Comparison of ENCODE assay signal across 27 mouse cellular contexts in the genomic region with DNA sequence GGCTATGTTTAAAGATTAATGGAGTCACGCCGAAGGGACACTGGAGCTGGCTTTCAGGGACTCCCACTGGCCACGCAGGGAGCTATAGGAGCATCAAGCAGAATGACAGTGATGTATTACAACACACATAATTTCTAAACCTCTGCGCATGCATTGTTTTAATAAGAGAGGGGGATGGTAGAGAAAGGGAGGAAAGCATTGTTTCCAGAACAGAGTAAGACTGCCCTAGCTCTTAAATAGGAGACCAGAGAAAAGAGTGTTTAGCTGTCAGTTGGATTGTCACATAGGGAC.
DNase-seq lines count a peak whose midpoint lies in the region; ATAC-seq and TF ChIP-seq lines count a peak whose summit lies in the region.
"Had no signal": no experiment of that assay in that cellular context is flagged by ENCODE, and none has a peak within 500 bp of the region (broad histone marks: within the 10 kb centered on the region; RNA-seq: fewer than 3 reads in every experiment).

No protein-coding gene starts in this region.

- no peaks in the 10 kb centered on the region for H3K9me3 ChIP-seq in hindbrain, embryonic 12.5 days (replicated peaks)
- H3K9me3 ChIP-seq in hindbrain, postnatal 0 days (ENCODE audit: low read length), result no peaks in the 10 kb centered on the region
- no peaks in the 10 kb centered on the region for H3K9me3 ChIP-seq in midbrain, embryonic 13.5 days
- no peaks in the 10 kb centered on the region for H3K9me3 ChIP-seq in midbrain, embryonic 10.5 days (replicated peaks)
- H3K9me3 ChIP-seq in hindbrain, embryonic 13.5 days, result no peaks in the 10 kb centered on the region
- no peaks in the 10 kb centered on the region for H3K9me3 ChIP-seq in hindbrain, embryonic 16.5 days (ENCODE audit: control insufficient read depth, low read length)
- H3K9me3 ChIP-seq in heart, embryonic 10.5 days, result no peaks in the 10 kb centered on the region
- no peaks in the 10 kb centered on the region for H3K9me3 ChIP-seq in forebrain, embryonic 14.5 days (replicated peaks; ENCODE audit: control insufficient read depth, low read length)
- H3K9me3 ChIP-seq: embryonic facial prominence, embryonic 10.5 days; embryonic facial prominence, embryonic 15.5 days; forebrain, embryonic 12.5 days; heart, embryonic 15.5 days; limb, embryonic 12.5 days; liver, embryonic 15.5 days; lung, embryonic 15.5 days had no signal

- no peak for DNase-seq in hindbrain, postnatal 0 days (ENCODE audit: low spot score)
- no peak for DNase-seq in midbrain, embryonic 10.5 days (ENCODE audit: low spot score)
- no peak for DNase-seq in heart, embryonic 10.5 days (ENCODE audit: low spot score)
- no peak for DNase-seq in forebrain, embryonic 14.5 days (ENCODE audit: low spot score)
- DNase-seq: adrenal gland, postnatal 14 days; cerebellum, adult 18-20 months; cerebellum, postnatal 10 days; gastrocnemius, postnatal 14 days; kidney, postnatal 10 days; right cerebral cortex, postnatal 14 days; thymus, postnatal 4 days had no signal

- peak; percentile 88 for ATAC-seq in hindbrain, embryonic 12.5 days (ENCODE audit: low FRiP score)
- no peak for ATAC-seq in hindbrain, postnatal 0 days
- peak; percentile 53; the same call in 1 of the 2 replicates for ATAC-seq in midbrain, embryonic 13.5 days
- ATAC-seq in hindbrain, embryonic 13.5 days (ENCODE audit: low FRiP score), result peak; percentile 76
- peak; percentile 63; the same call in 1 of the 2 replicates for ATAC-seq in hindbrain, embryonic 16.5 days
- ATAC-seq in forebrain, embryonic 14.5 days, result no peak
- ATAC-seq: intestine, postnatal 0 days; Patski had no signal

- peaks cover 3% of the 10 kb centered on the region; the same call in 1 of the 2 replicates for H3K4me1 ChIP-seq in hindbrain, embryonic 12.5 days
- H3K4me1 ChIP-seq in hindbrain, postnatal 0 days (ENCODE audit: insufficient read depth, low read length), result no peaks in the 10 kb centered on the region
- H3K4me1 ChIP-seq in midbrain, embryonic 13.5 days (replicated peaks), result no peaks in the 10 kb centered on the region
- H3K4me1 ChIP-seq in midbrain, embryonic 10.5 days, result no peaks in the 10 kb centered on the region
- H3K4me1 ChIP-seq in hindbrain, embryonic 13.5 days (replicated peaks), result peaks cover 6% of the 10 kb centered on the region; the same call in 1 of the 2 replicates
- no peaks in the 10 kb centered on the region for H3K4me1 ChIP-seq in hindbrain, embryonic 16.5 days (ENCODE audit: control insufficient read depth, insufficient read depth, low read depth, low read length)
- H3K4me1 ChIP-seq in heart, embryonic 10.5 days, result no peaks in the 10 kb centered on the region
- H3K4me1 ChIP-seq in forebrain, embryonic 14.5 days (ENCODE audit: control insufficient read depth, insufficient read depth, low read length), result peaks cover 2% of the 10 kb centered on the region; the same call in 1 of the 2 replicates
- H3K4me1 ChIP-seq: embryonic facial prominence, embryonic 10.5 days; embryonic facial prominence, embryonic 15.5 days; heart, embryonic 15.5 days; limb, embryonic 12.5 days; liver, embryonic 15.5 days; lung, embryonic 15.5 days had no signal

- no peak overlapping the region for H3K4me2 ChIP-seq in hindbrain, embryonic 12.5 days (replicated peaks)
- H3K4me2 ChIP-seq in hindbrain, postnatal 0 days (ENCODE audit: low read depth, low read length), result no peak overlapping the region
- H3K4me2 ChIP-seq in midbrain, embryonic 13.5 days (replicated peaks), result no peak overlapping the region
- no peak overlapping the region for H3K4me2 ChIP-seq in hindbrain, embryonic 13.5 days
- H3K4me2 ChIP-seq in hindbrain, embryonic 16.5 days (ENCODE audit: low read length), result no peak overlapping the region
- no peak overlapping the region for H3K4me2 ChIP-seq in forebrain, embryonic 14.5 days (ENCODE audit: low read length)
- H3K4me2 ChIP-seq: embryonic facial prominence, embryonic 15.5 days; forebrain, embryonic 12.5 days; heart, embryonic 15.5 days; limb, embryonic 12.5 days; liver, embryonic 15.5 days; lung, embryonic 15.5 days; midbrain, embryonic 11.5 days had no signal

- H3K36me3 ChIP-seq in hindbrain, embryonic 12.5 days, result no peaks in the 10 kb centered on the region
- H3K36me3 ChIP-seq in hindbrain, postnatal 0 days (ENCODE audit: insufficient read depth, low read length), result no peaks in the 10 kb centered on the region
- no peaks in the 10 kb centered on the region for H3K36me3 ChIP-seq in midbrain, embryonic 13.5 days
- no peaks in the 10 kb centered on the region for H3K36me3 ChIP-seq in midbrain, embryonic 10.5 days
- H3K36me3 ChIP-seq in hindbrain, embryonic 13.5 days, result no peaks in the 10 kb centered on the region
- H3K36me3 ChIP-seq in hindbrain, embryonic 16.5 days (ENCODE audit: control insufficient read depth, insufficient read depth, low read length), result no peaks in the 10 kb centered on the region
- H3K36me3 ChIP-seq in heart, embryonic 10.5 days, result no peaks in the 10 kb centered on the region
- H3K36me3 ChIP-seq in forebrain, embryonic 14.5 days (ENCODE audit: control insufficient read depth, insufficient read depth, low read length), result no peaks in the 10 kb centered on the region
- H3K36me3 ChIP-seq: embryonic facial prominence, embryonic 10.5 days; embryonic facial prominence, embryonic 15.5 days; forebrain, embryonic 12.5 days; heart, embryonic 15.5 days; limb, embryonic 12.5 days; liver, embryonic 15.5 days; lung, embryonic 15.5 days had no signal

- no peak overlapping the region for H3K9ac ChIP-seq in hindbrain, embryonic 12.5 days
- H3K9ac ChIP-seq in hindbrain, postnatal 0 days (replicated peaks; ENCODE audit: low read length), result no peak overlapping the region
- no peak overlapping the region for H3K9ac ChIP-seq in midbrain, embryonic 13.5 days (replicated peaks)
- H3K9ac ChIP-seq in hindbrain, embryonic 13.5 days, result no peak overlapping the region
- no peak overlapping the region for H3K9ac ChIP-seq in hindbrain, embryonic 16.5 days (ENCODE audit: low read depth, low read length)
- H3K9ac ChIP-seq in forebrain, embryonic 14.5 days (ENCODE audit: low read length), result no peak overlapping the region
- H3K9ac ChIP-seq: embryonic facial prominence, embryonic 15.5 days; forebrain, embryonic 12.5 days; heart, embryonic 15.5 days; limb, embryonic 12.5 days; liver, embryonic 15.5 days; lung, embryonic 15.5 days had no signal

- peak overlapping the region; percentile 57 for H3K27ac ChIP-seq in hindbrain, embryonic 12.5 days
- no peak overlapping the region for H3K27ac ChIP-seq in hindbrain, postnatal 0 days
- H3K27ac ChIP-seq in midbrain, embryonic 13.5 days, result no peak overlapping the region
- no peak overlapping the region for H3K27ac ChIP-seq in midbrain, embryonic 10.5 days (replicated peaks)
- H3K27ac ChIP-seq in hindbrain, embryonic 13.5 days, result peak overlapping the region; percentile 75
- no peak overlapping the region for H3K27ac ChIP-seq in hindbrain, embryonic 16.5 days (ENCODE audit: low read depth, low read length)
- H3K27ac ChIP-seq in heart, embryonic 10.5 days, result no peak overlapping the region
- no peak overlapping the region for H3K27ac ChIP-seq in forebrain, embryonic 14.5 days (ENCODE audit: low read depth, low read length)
- H3K27ac ChIP-seq: embryonic facial prominence, embryonic 10.5 days; embryonic facial prominence, embryonic 15.5 days; forebrain, embryonic 12.5 days; heart, embryonic 15.5 days; layer of hippocampus, adult 2 months; left cerebral cortex, adult 2 months; limb, embryonic 12.5 days; liver, embryonic 15.5 days; lung, embryonic 15.5 days had no signal

- 45% methylated on average over 4 of the region's 4 CpGs for WGBS in hindbrain, embryonic 12.5 days
- 53% methylated on average over 4 of the region's 4 CpGs for WGBS in hindbrain, postnatal 0 days
- 75% methylated on average over 4 of the region's 4 CpGs for WGBS in midbrain, embryonic 13.5 days
- 91% methylated on average over 4 of the region's 4 CpGs for WGBS in midbrain, embryonic 10.5 days
- WGBS in hindbrain, embryonic 13.5 days, result 30% methylated on average over 4 of the region's 4 CpGs
- 42% methylated on average over 4 of the region's 4 CpGs for WGBS in hindbrain, embryonic 16.5 days
- 82% methylated on average over 4 of the region's 4 CpGs for WGBS in heart, embryonic 10.5 days
- 93% methylated on average over 4 of the region's 4 CpGs for WGBS in forebrain, embryonic 14.5 days

- no peak overlapping the region for H3K4me3 ChIP-seq in hindbrain, embryonic 12.5 days
- H3K4me3 ChIP-seq in hindbrain, postnatal 0 days (ENCODE audit: low read length), result no peak overlapping the region
- no peak overlapping the region for H3K4me3 ChIP-seq in midbrain, embryonic 13.5 days (replicated peaks)
- H3K4me3 ChIP-seq in midbrain, embryonic 10.5 days, result no peak overlapping the region
- no peak overlapping the region for H3K4me3 ChIP-seq in hindbrain, embryonic 13.5 days
- no peak overlapping the region for H3K4me3 ChIP-seq in hindbrain, embryonic 16.5 days (ENCODE audit: low read length)
- no peak overlapping the region for H3K4me3 ChIP-seq in heart, embryonic 10.5 days
- no peak overlapping the region for H3K4me3 ChIP-seq in forebrain, embryonic 14.5 days (ENCODE audit: low read depth, low read length)
- H3K4me3 ChIP-seq: embryonic facial prominence, embryonic 10.5 days; embryonic facial prominence, embryonic 15.5 days; forebrain, embryonic 12.5 days; heart, embryonic 15.5 days; layer of hippocampus, adult 2 months; left cerebral cortex, adult 2 months; limb, embryonic 12.5 days; liver, embryonic 15.5 days; lung, embryonic 15.5 days had no signal

- H3K27me3 ChIP-seq in hindbrain, embryonic 12.5 days, result no peaks in the 10 kb centered on the region
- no peaks in the 10 kb centered on the region for H3K27me3 ChIP-seq in hindbrain, postnatal 0 days (ENCODE audit: insufficient read depth, low read length)
- H3K27me3 ChIP-seq in midbrain, embryonic 13.5 days, result no peaks in the 10 kb centered on the region
- H3K27me3 ChIP-seq in midbrain, embryonic 10.5 days (ENCODE audit: low read depth, poor library complexity, severe bottlenecking), result no peaks in the 10 kb centered on the region
- H3K27me3 ChIP-seq in hindbrain, embryonic 13.5 days, result no peaks in the 10 kb centered on the region
- H3K27me3 ChIP-seq in hindbrain, embryonic 16.5 days (replicated peaks; ENCODE audit: control insufficient read depth, insufficient read depth, low read length), result no peaks in the 10 kb centered on the region
- H3K27me3 ChIP-seq in heart, embryonic 10.5 days (ENCODE audit: insufficient read depth, poor library complexity, severe bottlenecking), result no peaks in the 10 kb centered on the region
- H3K27me3 ChIP-seq in forebrain, embryonic 14.5 days (replicated peaks; ENCODE audit: control insufficient read depth, insufficient read depth, low read length), result no peaks in the 10 kb centered on the region
- H3K27me3 ChIP-seq: forebrain, embryonic 12.5 days; heart, embryonic 15.5 days; liver, embryonic 15.5 days; lung, embryonic 15.5 days had no signal

- no peak for TF ChIP-seq CTCF in hindbrain, postnatal 0 days (IDR thresholded peaks at IDR 0.05; ENCODE audit: low read depth)

Comparison
In these comparisons a context has a peak if more than half of its experiments do, and no peak if none do; other contexts are left out.
1. ATAC-seq: peak in hindbrain, embryonic 12.5 days (single experiment), midbrain, embryonic 13.5 days (single experiment), hindbrain, embryonic 13.5 days (single experiment) and hindbrain, embryonic 16.5 days (single experiment); none in hindbrain, postnatal 0 days (single experiment) and forebrain, embryonic 14.5 days (single experiment).
2. H3K27ac ChIP-seq: peak in hindbrain, embryonic 12.5 days (single experiment) and hindbrain, embryonic 13.5 days (single experiment); none in hindbrain, postnatal 0 days (single experiment), midbrain, embryonic 13.5 days (single experiment), midbrain, embryonic 10.5 days (single experiment), hindbrain, embryonic 16.5 days (single experiment), heart, embryonic 10.5 days (single experiment) and forebrain, embryonic 14.5 days (single experiment).